Mouse (Mus musculus) embryonic stem cell, embryonic (primary cell): ENCODE data around the gene Zfp213.
"Not testable (repeated sequence)": the region's sequence is repeated elsewhere in the genome, so short reads cannot be mapped to it uniquely, and the experiment has no call there.

Experiments used
- CTCF ChIA-PET, 4 experiments: fragments of 300-600 bp in 2 of 4; fragments of 350-600 bp in 2 of 4; sonication (Branson Sonifier 250); formaldehyde crosslinking; loops; one replicate each; lab custom pipeline; 2022; ENCODE audit warnings: inconsistent platforms in 2 of 4; lab: Charles Lee
- POLR2A ChIA-PET, 4 experiments: fragments of 300-600 bp in 2 of 4; fragments of 350-600 bp in 2 of 4; sonication (Branson Sonifier 250); formaldehyde crosslinking; loops; one replicate each; lab custom pipeline; 2022; ENCODE audit warnings: antibody characterized with exemption in 4 of 4, inconsistent platforms in 1 of 4; lab: Charles Lee

Zfp213 gene

GRCm38 (mm10) chr17:23543325-23543724, 20.7 kb downstream of the Zfp213 start:
- ChIA-PET POLR2A (interaction anchor here in 3 of 4 experiments (0.8 to 5.7 kb wide), 10 partner anchors 8 to 479 kb away, joined by 3 to 40 read pairs (median 4); no protein-coding TSS in a partner anchor), CTCF (interaction anchor here in 2 of 4 experiments (0.9 to 4.3 kb wide), 4 partner anchors 16 to 118 kb away, joined by 3 to 19 read pairs (median 4); no protein-coding TSS in a partner anchor)

- CTCF ChIA-PET: interaction anchor here in 2 of 4 experiments (0.9 to 4.3 kb wide), 5 partner anchors 17 to 122 kb away, joined by 3 to 19 read pairs (median 4); no protein-coding TSS in a partner anchor
- POLR2A ChIA-PET: interaction anchor here (0.7 to 5.7 kb wide), 14 partner anchors 8 to 479 kb away, joined by 3 to 40 read pairs (median 3); partner anchors contain the start of gene Zfp40 (in 1 of the 4)
These were observed 21.2 kb downstream of the Zfp213 start for GRCm38 (mm10) chr17:23542835-23543234.

- ChIA-PET CTCF (interaction anchor here in 3 of 4 experiments (0.5 to 4.3 kb wide), 8 partner anchors 17 to 122 kb away, joined by 3 to 19 read pairs (median 4); no protein-coding TSS in a partner anchor), POLR2A (interaction anchor here (0.5 to 5.7 kb wide), 20 partner anchors 8 to 480 kb away, joined by 3 to 40 read pairs (median 3); partner anchors contain the start of genes Zfp213 (in 1 of the 4) and Zfp40 (in 1 of the 4))
These were observed 21.9 kb downstream of the Zfp213 start for GRCm38 (mm10) chr17:23542004-23542720.

GRCm38 (mm10) chr17:23540605-23541475, 23.2 kb downstream of the Zfp213 start:
- CTCF ChIA-PET: interaction anchor here (0.6 to 4.3 kb wide), 6 partner anchors 18 to 303 kb away, joined by 3 to 19 read pairs (median 4); partner anchors contain the start of genes Prss32 (in 1 of the 4) and Prss41 (in 1 of the 4)
- POLR2A ChIA-PET: interaction anchor here (0.7 to 5.7 kb wide), 16 partner anchors 10 to 185 kb away, joined by 3 to 40 read pairs (median 3); partner anchors contain the start of genes Pkmyt1 (in 1 of the 4), Zfp213 (in 1 of the 4) and Zscan10 (in 1 of the 4)

- ChIA-PET CTCF (interaction anchor here (0.6 to 4.3 kb wide), 5 partner anchors 19 to 304 kb away, joined by 3 to 19 read pairs (median 4); partner anchors contain the start of genes Prss32 (in 1 of the 4) and Prss41 (in 1 of the 4)), POLR2A (interaction anchor here in 2 of 4 experiments (0.8 to 5.7 kb wide), 12 partner anchors 10 to 90 kb away, joined by 3 to 40 read pairs (median 4); partner anchors contain the start of genes Zfp213 (in 1 of the 2) and Zscan10 (in 1 of the 2))
These were observed 23.9 kb downstream of the Zfp213 start for GRCm38 (mm10) chr17:23540106-23540505.

- ChIA-PET CTCF (interaction anchor here in 1 of 4 experiments (0.6 kb wide), 1 partner anchor 20 kb away, joined by 4 read pairs; no protein-coding TSS in a partner anchor), POLR2A (interaction anchor here in 2 of 4 experiments (0.8 to 5.7 kb wide), 7 partner anchors 11 to 64 kb away, joined by 3 to 40 read pairs (median 4); partner anchors contain the start of genes Zfp213 (in 1 of the 2) and Zscan10 (in 1 of the 2))
These were observed 24.4 kb downstream of the Zfp213 start for GRCm38 (mm10) chr17:23539608-23540007.

- POLR2A ChIA-PET: interaction anchor here in 2 of 4 experiments (0.6 to 5.7 kb wide), 6 partner anchors 8 to 54 kb away, joined by 3 to 40 read pairs (median 3); no protein-coding TSS in a partner anchor
- CTCF ChIA-PET: interaction anchor here in 2 of 4 experiments (0.6 to 1.4 kb wide), 2 partner anchors 72 to 415 kb away, joined by 3 read pairs; no protein-coding TSS in a partner anchor
These were observed 25.6 kb downstream of the Zfp213 start for GRCm38 (mm10) chr17:23538299-23539015.

GRCm38 (mm10) chr17:23537554-23538255, 26.3 kb downstream of the Zfp213 start:
- CTCF ChIA-PET: interaction anchor here in 1 of 4 experiments (1.4 kb wide), 1 partner anchor 73 kb away, joined by 3 read pairs; no protein-coding TSS in a partner anchor

GRCm38 (mm10) chr17:23535046-23535788, 28.8 kb downstream of the Zfp213 start:
- CTCF ChIA-PET: interaction anchor here in 3 of 4 experiments (1.2 to 1.6 kb wide), 3 partner anchors 25 to 171 kb away, joined by 3 to 6 read pairs (median 4); no protein-coding TSS in a partner anchor
- POLR2A ChIA-PET: interaction anchor here in 3 of 4 experiments (0.6 to 1.6 kb wide), 7 partner anchors 11 to 1802 kb away, joined by 3 to 10 read pairs (median 4); no protein-coding TSS in a partner anchor

More at GRCm38 (mm10) chr17:23537554-23538255, 26.3 kb downstream of the Zfp213 start:
- POLR2A ChIA-PET: interaction anchor here in 2 of 4 experiments (0.6 to 0.8 kb wide), 2 partner anchors 55 to 64 kb away, joined by 3 to 6 read pairs; no protein-coding TSS in a partner anchor

- ChIA-PET POLR2A (interaction anchor here in 2 of 4 experiments (0.7 to 1.6 kb wide), 6 partner anchors 12 to 70 kb away, joined by 3 to 10 read pairs (median 4); no protein-coding TSS in a partner anchor), CTCF (interaction anchor here in 2 of 4 experiments (1.2 to 1.6 kb wide), 2 partner anchors 26 to 172 kb away, joined by 3 to 6 read pairs (median 4); no protein-coding TSS in a partner anchor)
These were observed 30.2 kb downstream of the Zfp213 start for GRCm38 (mm10) chr17:23533591-23534490.

GRCm38 (mm10) chr17:23531408-23531807, 32.6 kb downstream of the Zfp213 start:
- POLR2A ChIA-PET: not testable (repeated sequence)
- CTCF ChIA-PET: interaction anchor here in 2 of 4 experiments (0.6 kb wide), 2 partner anchors 78 to 789 kb away, joined by 3 read pairs; no protein-coding TSS in a partner anchor

- CTCF ChIA-PET: interaction anchor here in 1 of 4 experiments (0.9 kb wide), 1 partner anchor 78 kb away, joined by 3 read pairs; the partner anchor contains the start of gene Zscan10
- POLR2A ChIA-PET: not testable (repeated sequence)
These were observed 40.9 kb downstream of the Zfp213 start for GRCm38 (mm10) chr17:23522941-23523732.

- CTCF ChIA-PET: no interaction called here
- POLR2A ChIA-PET: no interaction called here
These were observed 45.2 kb downstream of the Zfp213 start for GRCm38 (mm10) chr17:23518701-23519423.
